Mouse (Mus musculus) adrenal gland, adult 2 months (tissue): ENCODE measurements around the gene Cstad. TPM values are rescaled to one million over a fixed set of nuclear protein-coding genes. Genes with fewer than 3 reads are reported as not detected.

Source experiments
- DNase-seq: peaks from one replicate; pipeline ENCODE4 v3.0.0; 2021
- polyA plus RNA-seq: library from polyadenylated mRNA; depleted of rRNA; stranded (reverse); fragments of >200 nt; gene quantifications from 2 replicates; pipeline ENCODE4 v1.2.3, GENCODE M21; 2012
- total RNA-seq, 2 experiments: library from RNA; stranded (reverse); gene quantifications; 2 replicates each; pipeline ENCODE4 v1.2.3; 2021

Cstad gene
- total and polyA plus RNA-seq, 3 experiments: 0.29 to 1.8 (median 1.1) TPM

GRCm38 (mm10) chr2:30595796-30596195, 956 bp downstream of the Cstad start:
- no peak for DNase-seq

GRCm38 (mm10) chr2:30599621-30600020, 4.8 kb downstream of the Cstad start:
- no peak for DNase-seq

GRCm38 (mm10) chr2:30600291-30600690, 5.5 kb downstream of the Cstad start:
- DNase-seq: peak; percentile 81

- DNase-seq: peak; percentile 73
Observed at GRCm38 (mm10) chr2:30600965-30601841, 6.4 kb downstream of the Cstad start.

- no peak for DNase-seq
Observed at GRCm38 (mm10) chr2:30602451-30602850, 7.6 kb downstream of the Cstad start.

- DNase-seq: no peak
Observed at GRCm38 (mm10) chr2:30603731-30604130, 8.9 kb downstream of the Cstad start.

- peak; percentile 25 for DNase-seq
Observed at GRCm38 (mm10) chr2:30604880-30605761, 10.3 kb downstream of the Cstad start.

GRCm38 (mm10) chr2:30605762-30606051, 10.9 kb downstream of the Cstad start:
- DNase-seq: no peak

DNA sequence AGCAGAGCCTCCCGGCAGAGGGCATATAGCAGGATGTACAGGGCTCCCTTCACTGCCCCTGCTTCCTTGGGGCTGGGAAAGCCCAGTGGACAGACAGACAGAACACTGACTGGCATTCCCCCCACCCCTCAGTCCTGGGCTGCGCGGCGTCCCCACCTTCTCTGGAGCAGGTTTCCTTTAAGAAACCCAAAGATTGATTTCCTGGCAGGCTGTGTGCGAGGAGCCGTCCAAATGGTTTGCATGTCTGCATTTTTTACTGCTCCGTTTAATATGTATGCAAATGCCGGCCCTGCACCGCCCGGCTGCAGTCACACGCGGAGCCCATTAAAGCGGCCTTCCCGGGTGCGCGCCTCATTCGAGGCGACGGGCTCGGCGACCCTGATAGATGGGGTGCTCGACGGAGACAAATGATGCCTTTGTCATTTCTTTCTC, 11.8 kb downstream of the Cstad start:
- no peak for DNase-seq

GRCm38 (mm10) chr2:30607941-30608340, 13.1 kb downstream of the Cstad start:
- DNase-seq: no peak

DNA sequence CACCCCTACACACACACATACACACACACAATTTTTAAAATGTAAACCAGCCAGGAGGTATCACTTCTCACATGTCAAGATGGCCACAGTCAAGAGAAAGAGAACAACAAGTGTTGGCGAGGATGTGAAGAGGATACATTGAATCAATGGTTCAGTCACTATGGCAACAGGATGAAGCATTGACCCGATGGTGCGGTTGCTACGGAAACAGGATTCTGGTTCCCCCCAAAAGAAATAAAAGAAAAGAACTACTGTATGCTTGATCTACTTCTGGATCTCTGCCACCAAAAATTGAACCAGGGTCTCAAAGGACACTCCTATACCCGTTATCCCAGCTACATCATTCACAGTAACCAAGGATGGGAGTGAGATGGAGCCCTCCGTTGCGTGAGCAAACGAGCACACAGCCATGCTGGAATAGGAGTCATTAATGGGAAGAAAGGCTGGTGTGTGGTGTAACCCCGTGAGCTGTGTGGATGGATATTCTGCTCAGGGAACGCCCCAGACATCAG, 13.9 kb downstream of the Cstad start:
- DNase-seq: no peak

GRCm38 (mm10) chr2:30613574-30613973, 18.7 kb downstream of the Cstad start:
- DNase-seq: peak; percentile 67

DNA sequence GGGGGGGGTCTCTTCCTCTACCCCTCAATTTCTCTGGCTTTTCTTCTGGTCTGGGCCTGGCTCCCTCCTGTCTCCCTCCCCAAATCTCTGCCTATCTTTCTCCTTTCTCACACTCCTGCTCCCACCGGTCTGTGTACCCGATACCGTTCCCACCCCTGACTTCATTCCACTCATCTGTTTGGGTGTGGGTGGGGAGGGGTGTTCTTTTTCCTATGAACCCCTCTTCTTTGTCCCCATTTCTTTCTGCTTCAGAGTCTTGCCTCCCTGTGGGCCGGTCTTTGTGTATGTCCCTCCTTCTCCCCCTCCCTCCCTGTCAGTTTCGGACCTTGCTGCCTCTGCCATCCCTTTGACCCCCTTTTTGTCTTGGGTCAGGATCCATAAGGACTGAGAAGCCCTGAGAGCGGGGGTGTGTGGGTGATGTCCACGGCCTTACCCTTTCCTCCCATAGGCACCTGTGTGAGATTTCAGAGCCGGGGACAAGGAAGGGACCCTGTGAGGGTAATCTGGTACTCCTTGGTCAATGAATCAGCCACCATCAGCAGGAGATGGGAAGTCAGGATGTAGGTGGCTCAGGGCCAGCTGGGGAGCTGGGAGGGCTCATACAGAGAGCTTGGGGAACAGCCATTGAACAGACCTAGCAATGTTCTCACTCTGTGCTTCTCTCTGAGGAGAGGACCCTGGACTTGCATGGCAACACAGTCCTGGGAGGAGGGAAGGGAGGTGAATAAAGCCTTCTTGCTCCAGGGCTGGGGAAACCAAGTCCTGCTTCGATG, 19.5 kb downstream of the Cstad start:
- no peak for DNase-seq

DNA sequence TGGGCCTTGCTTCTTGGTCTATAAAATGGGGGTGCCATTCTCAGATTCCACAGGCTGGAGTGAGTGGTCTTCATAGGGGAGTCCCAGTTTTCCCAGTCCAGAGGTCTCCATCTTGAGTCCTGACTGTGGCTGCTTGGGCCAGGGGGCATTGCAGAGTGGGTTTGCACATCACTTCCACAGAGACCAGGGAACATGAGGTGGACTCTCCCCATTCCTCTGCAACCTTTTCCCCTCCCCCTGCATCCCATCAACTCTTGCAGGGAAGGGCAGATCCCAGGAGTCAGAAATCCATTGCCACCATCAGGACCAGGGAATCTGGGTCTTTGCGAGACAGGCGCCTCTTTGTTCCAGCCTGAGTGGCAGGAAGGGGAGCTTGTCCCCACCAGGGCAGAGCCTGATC, 21.0 kb downstream of the Cstad start:
- no peak for DNase-seq

- DNase-seq: no peak
Observed at GRCm38 (mm10) chr2:30616464-30616863, 21.6 kb downstream of the Cstad start.

- no peak for DNase-seq
Observed at GRCm38 (mm10) chr2:30618487-30619248, 23.8 kb downstream of the Cstad start.

DNA sequence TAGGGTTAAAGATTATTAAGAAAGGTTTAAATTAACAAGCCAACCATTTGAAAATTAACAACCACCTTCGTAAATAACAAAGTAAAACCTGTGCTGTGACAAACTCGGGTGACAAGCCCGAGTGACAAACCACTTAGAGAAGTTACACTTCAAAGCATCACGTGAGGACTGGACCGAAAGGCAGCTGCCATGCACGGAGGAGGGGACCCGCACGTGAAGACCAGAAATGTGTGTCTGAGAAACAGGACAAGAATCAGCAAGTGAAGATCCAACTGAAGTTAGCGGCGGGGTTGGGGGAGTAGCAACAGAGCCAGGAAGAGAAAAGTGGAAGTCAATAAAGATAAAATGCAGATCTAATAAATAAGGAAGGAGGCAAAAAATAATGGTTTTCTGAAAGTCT, 29.0 kb downstream of the Cstad start:
- DNase-seq: no peak

GRCm38 (mm10) chr2:30625296-30625826, 30.5 kb downstream of the Cstad start:
- no peak for DNase-seq

- DNase-seq: no peak
Observed at GRCm38 (mm10) chr2:30626058-30626675, 31.3 kb downstream of the Cstad start.

DNA sequence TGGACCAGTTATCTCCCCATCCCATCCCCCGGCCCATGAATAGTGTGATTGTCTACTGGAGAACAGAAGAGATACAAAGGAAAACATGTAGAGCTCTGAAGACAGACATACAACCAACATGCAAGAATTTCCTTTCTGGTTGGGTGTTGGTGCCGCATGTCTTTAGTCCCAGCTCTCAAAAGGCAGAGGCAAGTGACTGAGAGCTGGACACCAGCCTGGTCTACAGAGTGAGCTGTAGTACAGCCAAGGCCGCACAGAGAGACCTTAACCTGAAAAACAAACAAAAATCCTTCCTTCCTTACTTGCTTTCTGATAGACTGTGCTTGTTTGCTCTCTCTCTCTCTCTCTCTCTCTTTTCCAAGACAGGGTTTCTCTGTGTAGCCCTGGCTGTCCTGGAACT, 32.5 kb downstream of the Cstad start:
- DNase-seq: peak; percentile 33

DNA sequence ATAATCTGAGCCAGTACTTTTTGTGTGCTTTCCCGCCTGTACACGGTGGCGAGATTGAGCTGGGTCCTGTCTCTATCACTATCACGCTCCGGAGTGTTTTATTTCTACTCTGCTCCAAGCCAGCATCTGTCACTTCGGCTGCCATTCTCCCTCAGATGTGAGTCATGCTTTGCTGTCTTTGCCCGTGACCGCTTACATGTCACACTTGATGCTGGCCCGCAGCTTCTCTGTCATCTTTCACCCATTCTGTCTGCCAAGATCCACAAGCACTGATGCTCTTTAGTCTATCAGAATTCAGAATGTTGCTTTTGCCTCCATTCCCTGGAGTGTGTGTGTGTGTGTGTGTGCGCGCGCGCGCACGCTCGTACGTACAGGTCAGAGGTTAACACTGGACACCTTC, 33.5 kb downstream of the Cstad start:
- peak; percentile 73 for DNase-seq
